Mouse (Mus musculus) heart, adult 2 months (tissue): Measurements from ENCODE around the gene Rrp7a. TPM values are rescaled to one million over a fixed set of nuclear protein-coding genes. Genes with fewer than 3 reads are reported as not detected.

Experiments
- DNase-seq, 2 experiments: peaks; one replicate each; pipeline ENCODE4 v3.0.0; 2021
- H3K27ac ChIP-seq: fragments of 200-600 bp; 2 replicates; pipeline ENCODE4 v1.8.1; 2022
- H3K27me3 ChIP-seq: fragments of 200-500 bp; 2 replicates; pipeline ENCODE4 v1.6.1; 2012; ENCODE audit warnings: mild to moderate bottlenecking, low read length, inconsistent platforms, mixed read lengths; ENCODE audit not compliant: control insufficient read depth, insufficient read depth
- H3K36me3 ChIP-seq: fragments of 200-500 bp; 2 replicates; pipeline ENCODE4 v1.6.1; 2012; ENCODE audit warnings: low read length, inconsistent platforms; ENCODE audit not compliant: control insufficient read depth, insufficient read depth
- H3K4me1 ChIP-seq: fragments of 200-500 bp; 2 replicates; pipeline ENCODE4 v1.6.1; 2011; ENCODE audit warnings: low read length; ENCODE audit not compliant: control insufficient read depth, insufficient read depth
- H3K4me3 ChIP-seq: fragments of 200-600 bp; 2 replicates; pipeline ENCODE4 v1.8.1; 2022
- H3K79me2 ChIP-seq: fragments of 200-500 bp; replicated peaks from 2 replicates; pipeline ENCODE4 v1.6.1; 2012; ENCODE audit warnings: mild to moderate bottlenecking, inconsistent platforms, low read length, moderate library complexity, mixed read lengths; ENCODE audit not compliant: control insufficient read depth, insufficient read depth
- H3K9ac ChIP-seq: fragments of 200-500 bp; 2 replicates; pipeline ENCODE4 v1.6.1; 2012; ENCODE audit warnings: low read depth, mild to moderate bottlenecking, control low read depth, inconsistent platforms, low read length, mixed read lengths
- CTCF ChIP-seq: fragments of 200-600 bp; IDR thresholded peaks from 2 replicates; pipeline ENCODE4 v1.8.1; 2022; ENCODE audit warnings: antibody characterized with exemption, mild to moderate bottlenecking, moderate library complexity
- EP300 ChIP-seq: fragments of 200-500 bp; IDR thresholded peaks from 2 replicates; pipeline ENCODE4 v1.6.1; 2011; ENCODE audit warnings: low read depth, low read length, control low read depth; ENCODE audit not compliant: insufficient read depth
- POLR2A ChIP-seq: fragments of 200-500 bp; IDR thresholded peaks from 2 replicates; pipeline ENCODE4 v1.6.1; 2011; ENCODE audit warnings: mild to moderate bottlenecking, low read depth, low read length, control low read depth; ENCODE audit not compliant: insufficient read depth
- WGBS: fragments of 180-500 bp; shearing (Covaris S2); methylation state at CpG from one replicate; pipeline ENCODE4 v1.1.7; 2018; 5-methylcytosine and 5-hydroxymethylcytosine counted together
- intact Hi-C: fragments of 180-260 bp; cut with DNase I; formaldehyde crosslinking; loops from one replicate; pipeline ENCODE4 v1.15.1; 2025
- polyA plus RNA-seq: library from polyadenylated mRNA; depleted of rRNA; stranded (reverse); fragments of >200 nt; gene quantifications from 2 replicates; pipeline ENCODE4 v1.2.3, GENCODE M21; 2012
- total RNA-seq, 2 experiments: library from RNA; stranded (reverse); gene quantifications; 2 replicates each; pipeline ENCODE4 v1.2.3; 2021

Rrp7a gene
- total and polyA plus RNA-seq, 3 experiments = 39.9 to 62.0 (median 40.9) TPM

GRCm38 (mm10) chr15:83165526-83166315 lies 43.1 kb upstream of the Rrp7a start:
- H3K27ac ChIP-seq = peak overlapping the region; percentile 87
- H3K79me2 ChIP-seq = no peaks in the 10 kb centered on the region
- peak in 1 of 2 experiments; percentile 3 for DNase-seq
- WGBS = 92% methylated on average over 13 of the region's 13 CpGs
- intact Hi-C loops = no loop called here
- H3K36me3 ChIP-seq = peaks cover 3% of the 10 kb centered on the region
- H3K27me3 ChIP-seq = no peaks in the 10 kb centered on the region
- no peak overlapping the region for H3K4me3 ChIP-seq
- TF ChIP-seq POLR2A = no peak
- TF ChIP-seq CTCF = no peak
- no peak for TF ChIP-seq EP300
- H3K4me1 ChIP-seq = peaks cover 29% of the 10 kb centered on the region
- no peak overlapping the region for H3K9ac ChIP-seq

DNA sequence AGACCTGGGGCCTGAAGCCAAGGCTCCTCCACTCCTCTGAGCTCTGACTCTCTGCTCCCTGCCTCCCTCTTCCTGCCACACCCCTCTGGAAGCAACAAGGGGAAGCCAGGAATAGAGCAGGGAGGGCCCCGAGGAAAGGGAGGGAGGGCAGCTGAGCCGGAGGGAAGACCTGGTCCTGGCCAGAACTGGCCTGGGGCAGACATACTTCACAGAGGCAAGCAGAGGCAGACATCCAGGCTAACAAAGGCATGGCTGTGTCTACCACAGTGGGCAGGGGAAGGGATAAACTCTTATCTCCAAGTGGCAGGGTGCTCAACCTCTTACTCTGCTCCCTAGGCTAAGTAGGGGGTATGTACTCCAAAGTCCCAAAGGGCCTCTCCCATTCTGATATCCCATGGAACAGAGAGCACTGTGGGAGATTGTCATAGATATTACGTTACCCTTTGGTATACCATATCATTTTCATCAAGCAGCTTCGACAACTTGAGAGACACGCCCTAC lies 42.4 kb upstream of the Rrp7a start:
- 24% methylated on average over 5 of the region's 5 CpGs for WGBS
- Histone ChIP-seq H3K9ac (no peak overlapping the region), H3K4me3 (no peak overlapping the region), H3K36me3 (peaks cover 3% of the 10 kb centered on the region), H3K79me2 (no peaks in the 10 kb centered on the region), H3K27me3 (no peaks in the 10 kb centered on the region), H3K4me1 (peaks cover 28% of the 10 kb centered on the region), H3K27ac (peak overlapping the region; percentile 87)
- TF ChIP-seq CTCF = no peak
- peak; percentile 42; the same call in 1 of the 2 replicates for TF ChIP-seq POLR2A
- peak; percentile 76; the same call in 1 of the 2 replicates for TF ChIP-seq EP300
- DNase-seq = peak; percentile 76 to 85
- intact Hi-C loops = no loop called here

- H3K36me3 ChIP-seq = peaks cover 3% of the 10 kb centered on the region
- H3K9ac ChIP-seq = no peak overlapping the region
- TF ChIP-seq POLR2A = no peak
- no peak for TF ChIP-seq EP300
- TF ChIP-seq CTCF = no peak
- H3K27me3 ChIP-seq = no peaks in the 10 kb centered on the region
- no peak overlapping the region for H3K4me3 ChIP-seq
- DNase-seq = peak in 1 of 2 experiments; percentile 2
- 88% methylated on average over 11 of the region's 11 CpGs for WGBS
- H3K4me1 ChIP-seq = peaks cover 23% of the 10 kb centered on the region
- H3K27ac ChIP-seq = peak overlapping the region; percentile 17; the same call in 1 of the 2 replicates
- intact Hi-C loops = no loop called here
- H3K79me2 ChIP-seq = no peaks in the 10 kb centered on the region
These were observed 40.4 kb upstream of the Rrp7a start for GRCm38 (mm10) chr15:83162818-83163485.

- DNase-seq = no peak
- H3K9ac ChIP-seq = no peak overlapping the region
- intact Hi-C loops = no loop called here
- H3K27me3 ChIP-seq = no peaks in the 10 kb centered on the region
- TF ChIP-seq EP300 = no peak
- TF ChIP-seq CTCF = no peak
- TF ChIP-seq POLR2A = no peak
- no peaks in the 10 kb centered on the region for H3K79me2 ChIP-seq
- WGBS = 99% methylated on average over 4 of the region's 4 CpGs
- peaks cover 17% of the 10 kb centered on the region for H3K4me1 ChIP-seq
- peaks cover 3% of the 10 kb centered on the region for H3K36me3 ChIP-seq
- no peak overlapping the region; the same call in 1 of the 2 replicates for H3K27ac ChIP-seq
- H3K4me3 ChIP-seq = no peak overlapping the region
These were observed 39.4 kb upstream of the Rrp7a start for GRCm38 (mm10) chr15:83162001-83162400.

GRCm38 (mm10) chr15:83161062-83161748 lies 38.6 kb upstream of the Rrp7a start:
- peak; percentile 40 to 46 for DNase-seq
- 69% methylated on average over 10 of the region's 10 CpGs for WGBS
- Histone ChIP-seq H3K36me3 (peaks cover 3% of the 10 kb centered on the region), H3K79me2 (no peaks in the 10 kb centered on the region), H3K9ac (no peak overlapping the region), H3K4me1 (peaks cover 10% of the 10 kb centered on the region), H3K27ac (peak overlapping the region; percentile 33), H3K4me3 (no peak overlapping the region), H3K27me3 (no peaks in the 10 kb centered on the region)
- TF ChIP-seq POLR2A = no peak
- TF ChIP-seq EP300 = no peak
- intact Hi-C loops = no loop called here
